Mouse (Mus musculus) c-Kit-positive CD71-negative TER-119-negative erythroid progenitor cells, embryonic 14.5 days (primary cell): ENCODE results near the gene Rapgef2.

Source experiments
- DNase-seq: peaks from one replicate; pipeline ENCODE4 v3.0.0-alpha.2; 2013; ENCODE audit warnings: low read depth

Rapgef2 gene

DNA sequence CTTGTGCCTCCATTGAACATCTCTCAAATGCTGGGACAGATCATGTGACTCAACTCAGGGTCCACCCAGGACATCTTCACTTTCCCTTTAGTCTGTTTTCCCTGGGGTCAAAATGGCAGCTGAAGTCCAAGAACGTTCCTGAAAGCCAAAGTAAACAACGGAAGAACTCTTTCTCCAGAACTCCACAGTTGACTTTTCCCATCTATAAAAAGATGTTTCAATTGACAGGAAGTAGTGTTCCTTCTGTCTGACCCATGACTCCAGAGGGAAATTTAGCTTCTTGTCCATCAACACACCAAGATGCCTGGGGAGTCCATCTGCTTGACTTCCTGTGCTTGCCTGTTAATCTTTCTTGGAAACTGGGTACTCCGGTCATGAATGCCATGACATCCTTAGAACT lies 260.3 kb downstream of the Rapgef2 start:
- no peak for DNase-seq

DNA sequence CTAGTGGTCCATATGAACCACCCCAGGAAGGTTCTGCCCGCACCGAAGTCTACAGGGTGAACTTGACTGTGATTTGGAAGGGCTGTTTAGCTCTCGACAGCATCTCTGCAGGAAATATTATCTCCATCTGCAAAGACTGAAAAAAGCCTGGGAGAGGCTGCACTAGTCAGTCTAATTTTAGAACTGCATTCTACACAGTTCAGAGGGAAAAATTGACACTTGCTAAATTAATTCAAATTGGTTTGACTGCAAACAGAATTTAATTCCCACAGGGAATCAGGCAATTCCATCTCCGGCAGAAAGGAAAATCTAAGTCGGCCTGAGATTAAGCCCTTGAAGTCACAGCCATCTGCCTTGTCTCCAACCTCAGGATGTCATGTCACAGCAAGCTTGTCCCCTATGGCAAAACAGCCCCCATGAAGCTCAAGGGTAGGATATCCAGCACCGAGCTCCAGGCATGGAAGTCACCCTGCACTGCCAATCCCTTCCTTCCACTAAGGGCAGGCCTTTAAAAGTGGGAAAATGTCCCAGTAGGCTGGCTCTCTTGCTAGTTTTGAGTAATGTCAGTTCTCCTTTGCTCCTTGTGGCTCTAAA lies 262.5 kb downstream of the Rapgef2 start:
- no peak for DNase-seq

DNA sequence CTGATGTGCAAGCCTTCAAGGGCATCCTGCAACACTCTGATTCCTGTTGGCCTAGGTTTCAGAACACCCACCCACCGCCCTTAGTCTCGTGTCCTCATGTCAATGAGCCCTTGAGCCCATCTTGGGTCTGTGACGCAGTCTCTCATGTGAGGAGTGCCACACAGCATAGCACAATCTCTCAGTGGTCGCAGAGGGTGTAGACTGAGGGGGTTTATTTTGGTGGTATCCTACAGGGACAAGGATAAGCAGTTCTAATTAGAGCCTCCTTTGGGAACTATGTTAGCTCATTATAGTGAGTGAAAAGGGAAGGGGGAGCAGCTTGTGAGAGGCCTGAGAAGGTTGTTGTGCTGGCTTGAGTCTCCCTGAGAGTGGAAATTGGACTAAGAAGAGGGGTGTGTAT lies 263.6 kb downstream of the Rapgef2 start:
- DNase-seq = no peak

DNA sequence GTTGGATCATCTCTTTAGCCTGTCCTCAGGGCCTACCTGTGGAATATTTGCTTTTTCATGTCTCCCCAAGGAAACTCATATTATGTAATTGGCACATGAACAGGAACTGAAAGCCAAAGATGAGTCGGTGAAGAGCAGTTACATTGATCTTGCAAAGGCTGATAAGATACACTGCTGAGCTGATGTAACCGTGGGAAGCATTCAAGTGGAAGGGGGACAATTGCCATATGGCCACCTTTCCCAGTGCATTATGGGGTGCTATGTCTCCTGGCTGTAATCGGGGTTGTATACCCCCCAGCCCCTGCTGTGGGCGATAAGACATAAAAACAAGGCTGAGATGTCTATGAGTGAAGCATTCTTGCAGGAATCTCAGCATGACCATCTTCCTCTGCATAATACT lies 268.9 kb downstream of the Rapgef2 start:
- DNase-seq = no peak

DNA sequence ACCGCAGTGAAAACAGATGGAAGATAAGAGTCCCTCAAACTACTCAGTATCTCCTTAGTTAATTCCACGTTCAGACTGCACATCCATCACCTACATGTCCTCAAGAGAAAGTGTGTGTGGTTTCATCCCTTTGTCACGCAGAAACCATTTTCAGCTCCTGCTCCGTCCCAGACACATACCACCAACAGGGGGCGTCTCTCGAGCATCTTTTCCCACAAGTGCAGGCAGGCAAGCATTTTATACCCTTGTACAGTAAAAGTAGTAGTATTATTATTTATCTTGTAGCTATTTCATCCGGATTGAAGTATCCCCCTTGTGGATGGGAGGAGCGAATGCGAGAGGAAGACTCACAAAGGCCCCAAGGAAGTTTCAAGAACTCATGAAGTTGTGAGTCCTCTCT lies 269.5 kb downstream of the Rapgef2 start:
- DNase-seq = no peak

DNA sequence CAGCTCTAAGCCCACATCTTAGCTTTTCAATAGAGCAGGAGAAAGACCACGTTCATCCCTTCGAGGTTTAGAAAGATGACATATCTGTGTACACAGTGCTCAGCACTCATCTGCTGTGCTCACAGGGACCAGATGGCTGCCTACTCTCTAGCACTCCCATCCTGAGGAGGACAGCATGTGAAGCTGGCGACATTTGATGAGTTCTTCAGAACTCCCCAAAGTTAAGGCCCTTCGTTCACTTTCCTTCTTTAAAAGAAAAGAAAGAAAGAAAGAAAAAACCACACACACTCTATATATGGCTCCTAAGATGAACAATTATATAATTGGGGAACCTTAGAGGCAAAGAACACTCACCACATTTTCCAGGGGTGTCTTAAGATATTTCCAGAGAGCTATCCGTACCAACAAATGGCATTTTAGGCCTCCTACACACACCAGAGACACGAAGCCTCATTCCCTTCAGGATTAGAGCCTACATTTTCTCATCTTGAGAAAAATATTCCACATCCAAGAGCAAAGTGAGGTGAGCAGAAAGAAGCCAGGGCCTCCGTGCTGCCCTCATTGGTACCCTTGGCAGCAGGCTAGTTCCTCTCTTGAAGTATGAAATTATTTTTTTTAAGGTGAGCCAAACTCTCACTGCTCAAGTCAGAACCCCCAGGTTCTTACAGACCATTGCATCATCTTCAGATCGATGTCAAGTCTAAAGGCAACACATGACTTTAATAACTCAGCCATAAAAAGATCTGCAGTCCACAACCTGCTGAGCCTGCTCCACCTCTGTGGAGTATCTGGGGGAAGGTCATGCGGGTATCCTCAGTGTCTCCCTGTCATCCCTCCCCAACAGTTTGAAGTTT lies 270.5 kb downstream of the Rapgef2 start:
- no peak for DNase-seq
